Mouse (Mus musculus): ENCODE data around the gene Fezf2.

- TF ChIP-seq CTCF (IDR thresholded peaks at IDR 0.05; ENCODE audit: borderline replicate concordance, insufficient read depth, low read depth, low read length) (no peak), POLR2A (IDR thresholded peaks at IDR 0.05; ENCODE audit: borderline replicate concordance, insufficient read depth, low read length) (no peak)
These were observed 51.6 kb downstream of the Fezf2 start for GRCm38 (mm10) chr14:12296391-12296790.

Measured in cerebellum, adult 2 months (tissue).